Mouse (Mus musculus) kidney, postnatal 0 days (tissue): ENCODE data around the gene Rnasel. TPM values are rescaled to one million over a fixed set of nuclear protein-coding genes. Genes with fewer than 3 reads are reported as not detected.

Experiments used
- ATAC-seq: fragments of 200-750 bp; cut with Nextera tagmentation; replicated peaks from 2 replicates; pipeline ENCODE4 v1.8.0; 2017; ENCODE audit warnings: low read depth, moderate number of reproducible peaks, moderate TSS enrichment, moderate library complexity; ENCODE audit not compliant: low FRiP score
- DNase-seq: peaks from one replicate; pipeline ENCODE4 v3.0.0-alpha.2; 2016; ENCODE audit warnings: low spot score
- H3K27ac ChIP-seq: fragments of 300-500 bp; sonication (generic); 2 replicates; pipeline ENCODE4 v1.5.1; 2014; ENCODE audit warnings: mild to moderate bottlenecking
- H3K27me3 ChIP-seq: fragments of 300-500 bp; sonication (generic); 2 replicates; pipeline ENCODE4 v1.6.1; 2014; ENCODE audit warnings: low read length, mixed read lengths; ENCODE audit not compliant: insufficient read depth
- H3K36me3 ChIP-seq: fragments of 300-500 bp; sonication (generic); 2 replicates; pipeline ENCODE4 v1.6.1; 2014; ENCODE audit warnings: low read length, mixed read lengths; ENCODE audit not compliant: insufficient read depth
- H3K4me1 ChIP-seq: fragments of 300-500 bp; sonication (generic); replicated peaks from 2 replicates; pipeline ENCODE4 v1.6.1; 2014; ENCODE audit warnings: antibody characterized with exemption, low read length, mixed read lengths; ENCODE audit not compliant: insufficient read depth
- H3K4me2 ChIP-seq: fragments of 300-500 bp; sonication (generic); 2 replicates; pipeline ENCODE4 v1.6.1; 2014; ENCODE audit warnings: mild to moderate bottlenecking, low read length, moderate library complexity, mixed read lengths
- H3K4me3 ChIP-seq: fragments of 300-500 bp; sonication (generic); replicated peaks from 2 replicates; pipeline ENCODE4 v1.5.1; 2014; ENCODE audit warnings: low read depth, low read length
- H3K9ac ChIP-seq: fragments of 300-500 bp; sonication (generic); 2 replicates; pipeline ENCODE4 v1.6.1; 2014; ENCODE audit warnings: low read depth, low read length
- H3K9me3 ChIP-seq: fragments of 300-500 bp; sonication (generic); replicated peaks from 2 replicates; pipeline ENCODE4 v1.6.1; 2016; ENCODE audit warnings: low read length, inconsistent platforms, mixed read lengths
- CTCF ChIP-seq: IDR thresholded peaks from 2 replicates; pipeline ENCODE4 v1.5.1; 2016; ENCODE audit warnings: antibody characterized with exemption, low read depth, mild to moderate bottlenecking, moderate library complexity
- WGBS: fragments of 180-500 bp; shearing (Covaris S2); extraction: QIAGEN DNeasy Blood & Tissue Kit; methylation state at CpG from one replicate; pipeline ENCODE4 v1.1.7; 2014; 5-methylcytosine and 5-hydroxymethylcytosine counted together
- polyA plus RNA-seq: library from polyadenylated mRNA; unstranded; fragments of >200 nt; fragmentation: Nextera tagmentation; extraction: Ambion mirVana; gene quantifications from 2 replicates; pipeline ENCODE4 v1.2.1, GENCODE M21; 2015

The Rnasel gene
- polyA plus RNA-seq, 1 experiment from 2014 or later: 10.8 TPM

- ATAC-seq: no peak
- Histone ChIP-seq H3K27ac (no peak overlapping the region), H3K4me3 (no peak overlapping the region), H3K36me3 (no peaks in the 10 kb centered on the region), H3K4me1 (no peaks in the 10 kb centered on the region; the same call in 1 of the 2 replicates), H3K27me3 (peaks cover 4% of the 10 kb centered on the region; the same call in 1 of the 2 replicates), H3K9ac (no peak overlapping the region), H3K9me3 (no peaks in the 10 kb centered on the region), H3K4me2 (peak overlapping the region; percentile 55)
- TF ChIP-seq CTCF: no peak
- DNase-seq: no peak
- WGBS: 64% methylated on average over 18 of the region's 18 CpGs
These were observed 7.5 kb upstream of the Rnasel start for GRCm38 (mm10) chr1:153741551-153742316.

GRCm38 (mm10) chr1:153742374-153743155, 6.7 kb upstream of the Rnasel start:
- TF ChIP-seq CTCF: peak; percentile 99
- H3K4me2 ChIP-seq: no peak overlapping the region

DNA sequence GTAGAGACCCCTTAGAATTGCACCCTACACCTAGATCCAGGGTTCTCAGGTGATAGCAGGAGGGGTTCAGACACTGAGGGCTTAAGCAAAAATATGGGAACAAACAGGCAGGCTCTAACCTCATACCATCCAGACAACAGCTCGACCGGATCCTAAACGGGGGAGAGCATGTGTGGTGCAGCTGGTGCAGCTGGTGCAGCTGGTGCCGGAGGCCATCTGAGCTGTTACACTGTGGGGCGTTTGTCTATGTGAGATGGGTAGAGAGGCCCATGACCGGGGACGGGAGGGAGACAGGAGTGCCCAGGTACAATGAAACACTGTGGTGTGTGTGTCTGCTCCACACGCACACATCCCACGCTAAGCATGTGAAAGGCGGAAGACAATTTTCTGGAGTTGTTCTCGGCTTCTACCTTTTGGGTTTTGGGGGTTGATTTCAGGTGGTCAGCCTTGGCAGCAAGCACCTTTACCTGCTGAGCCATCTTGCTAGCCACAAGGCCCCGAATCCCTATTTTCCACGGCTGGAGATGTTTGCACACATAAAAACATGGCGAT, 3.0 kb upstream of the Rnasel start:
- no peak overlapping the region for H3K4me3 ChIP-seq
- peaks cover 1% of the 10 kb centered on the region; the same call in 1 of the 2 replicates for H3K27me3 ChIP-seq
- H3K4me2 ChIP-seq: no peak overlapping the region
- no peaks in the 10 kb centered on the region for H3K9me3 ChIP-seq
- no peaks in the 10 kb centered on the region for H3K36me3 ChIP-seq
- ATAC-seq: no peak
- DNase-seq: no peak
- 71% methylated on average over 14 of the region's 14 CpGs for WGBS
- no peak for TF ChIP-seq CTCF
- H3K9ac ChIP-seq: no peak overlapping the region
- H3K4me1 ChIP-seq: peaks cover 9% of the 10 kb centered on the region; the same call in 1 of the 2 replicates
- H3K27ac ChIP-seq: no peak overlapping the region

More at GRCm38 (mm10) chr1:153742374-153743155, 6.7 kb upstream of the Rnasel start:
- peaks cover 4% of the 10 kb centered on the region; the same call in 1 of the 2 replicates for H3K27me3 ChIP-seq
- no peak overlapping the region for H3K27ac ChIP-seq
- DNase-seq (peak; percentile 81), ATAC-seq (no peak)
- no peak overlapping the region for H3K9ac ChIP-seq
- 40% methylated on average over 11 of the region's 11 CpGs for WGBS
- H3K36me3 ChIP-seq: no peaks in the 10 kb centered on the region
- no peak overlapping the region for H3K4me3 ChIP-seq
- H3K4me1 ChIP-seq: no peaks in the 10 kb centered on the region; the same call in 1 of the 2 replicates
- H3K9me3 ChIP-seq: no peaks in the 10 kb centered on the region

GRCm38 (mm10) chr1:153746728-153747127, 2.5 kb upstream of the Rnasel start:
- Histone ChIP-seq H3K9ac (no peak overlapping the region), H3K4me1 (peaks cover 9% of the 10 kb centered on the region; the same call in 1 of the 2 replicates), H3K27ac (no peak overlapping the region), H3K9me3 (no peaks in the 10 kb centered on the region), H3K27me3 (no peaks in the 10 kb centered on the region), H3K4me2 (no peak overlapping the region), H3K4me3 (no peak overlapping the region), H3K36me3 (no peaks in the 10 kb centered on the region)
- 5% methylated on average over 12 of the region's 12 CpGs for WGBS
- peak; percentile 93 for DNase-seq
- ATAC-seq: no peak; the same call in 1 of the 2 replicates
- peak; percentile 95 for TF ChIP-seq CTCF

GRCm38 (mm10) chr1:153747861-153748530, 1.2 kb upstream of the Rnasel start:
- Histone ChIP-seq H3K27me3 (no peaks in the 10 kb centered on the region), H3K4me3 (no peak overlapping the region), H3K4me1 (peaks cover 12% of the 10 kb centered on the region; the same call in 1 of the 2 replicates), H3K27ac (peak overlapping the region; percentile 25; the same call in 1 of the 2 replicates), H3K4me2 (peak overlapping the region; percentile 63), H3K9me3 (no peaks in the 10 kb centered on the region), H3K9ac (no peak overlapping the region), H3K36me3 (no peaks in the 10 kb centered on the region)
- no peak for TF ChIP-seq CTCF
- ATAC-seq: no peak
- WGBS: 57% methylated on average over 12 of the region's 12 CpGs
- DNase-seq: peak; percentile 58
